Mouse (Mus musculus): ENCODE data around the gene Card9. TPM values are rescaled to one million over a fixed set of nuclear protein-coding genes. Genes with fewer than 3 reads are reported as not detected.

The Card9 gene
- polyA plus RNA-seq, 1 experiment from 2014 or later = 0.26 TPM

GRCm38 (mm10) chr2:26367911-26368310 lies 7.2 kb upstream of the Card9 start:
- ATAC-seq = no peak
- no peaks in the 10 kb centered on the region for H3K4me1 ChIP-seq (replicated peaks; ENCODE audit: control insufficient read depth, insufficient read depth, low read length)
- no peaks in the 10 kb centered on the region for H3K9me3 ChIP-seq (ENCODE audit: control insufficient read depth)
- WGBS = 92% methylated on average over 6 of the region's 6 CpGs
- H3K27me3 ChIP-seq (replicated peaks; ENCODE audit: control insufficient read depth, insufficient read depth, low read length) = no peaks in the 10 kb centered on the region
- H3K4me3 ChIP-seq (ENCODE audit: low read depth, low read length) = no peak overlapping the region
- no peak for TF ChIP-seq CTCF (IDR thresholded peaks at IDR 0.05; ENCODE audit: low read depth)
- peaks cover 68% of the 10 kb centered on the region for H3K36me3 ChIP-seq (ENCODE audit: control insufficient read depth, insufficient read depth)
- H3K9ac ChIP-seq (ENCODE audit: low read depth, low read length) = no peak overlapping the region
- no peak overlapping the region for H3K27ac ChIP-seq (ENCODE audit: low read depth, low read length)
- no peak overlapping the region for H3K4me2 ChIP-seq (replicated peaks; ENCODE audit: low read depth)

- no peaks in the 10 kb centered on the region for H3K4me1 ChIP-seq (replicated peaks; ENCODE audit: control insufficient read depth, insufficient read depth, low read length)
- H3K27ac ChIP-seq (ENCODE audit: low read depth, low read length) = no peak overlapping the region
- no peaks in the 10 kb centered on the region for H3K9me3 ChIP-seq (ENCODE audit: control insufficient read depth)
- TF ChIP-seq CTCF (IDR thresholded peaks at IDR 0.05; ENCODE audit: low read depth) = no peak
- H3K4me2 ChIP-seq (replicated peaks; ENCODE audit: low read depth) = no peak overlapping the region
- H3K27me3 ChIP-seq (replicated peaks; ENCODE audit: control insufficient read depth, insufficient read depth, low read length) = no peaks in the 10 kb centered on the region
- WGBS = 76% methylated on average over 10 of the region's 10 CpGs
- ATAC-seq = no peak
- no peak overlapping the region; the same call in 1 of the 2 replicates for H3K9ac ChIP-seq (ENCODE audit: low read depth, low read length)
- no peak overlapping the region for H3K4me3 ChIP-seq (ENCODE audit: low read depth, low read length)
- H3K36me3 ChIP-seq (ENCODE audit: control insufficient read depth, insufficient read depth) = peaks cover 43% of the 10 kb centered on the region
Measured at GRCm38 (mm10) chr2:26364738-26365465, 4.2 kb upstream of the Card9 start.

GRCm38 (mm10) chr2:26363481-26363880 lies 2.8 kb upstream of the Card9 start:
- peaks cover 30% of the 10 kb centered on the region for H3K36me3 ChIP-seq (ENCODE audit: control insufficient read depth, insufficient read depth)
- no peaks in the 10 kb centered on the region for H3K4me1 ChIP-seq (replicated peaks; ENCODE audit: control insufficient read depth, insufficient read depth, low read length)
- no peak overlapping the region for H3K9ac ChIP-seq (ENCODE audit: low read depth, low read length)
- 46% methylated on average over 5 of the region's 5 CpGs for WGBS
- no peak for ATAC-seq
- H3K4me3 ChIP-seq (ENCODE audit: low read depth, low read length) = no peak overlapping the region
- no peak overlapping the region for H3K27ac ChIP-seq (ENCODE audit: low read depth, low read length)
- no peaks in the 10 kb centered on the region for H3K9me3 ChIP-seq (ENCODE audit: control insufficient read depth)
- H3K27me3 ChIP-seq (replicated peaks; ENCODE audit: control insufficient read depth, insufficient read depth, low read length) = no peaks in the 10 kb centered on the region
- H3K4me2 ChIP-seq (replicated peaks; ENCODE audit: low read depth) = no peak overlapping the region
- TF ChIP-seq CTCF (IDR thresholded peaks at IDR 0.05; ENCODE audit: low read depth) = no peak

- Histone ChIP-seq H3K4me2 (replicated peaks; ENCODE audit: low read depth) (no peak overlapping the region), H3K36me3 (ENCODE audit: control insufficient read depth, insufficient read depth) (peaks cover 25% of the 10 kb centered on the region), H3K9me3 (ENCODE audit: control insufficient read depth) (no peaks in the 10 kb centered on the region), H3K4me1 (replicated peaks; ENCODE audit: control insufficient read depth, insufficient read depth, low read length) (no peaks in the 10 kb centered on the region), H3K27ac (ENCODE audit: low read depth, low read length) (no peak overlapping the region), H3K9ac (ENCODE audit: low read depth, low read length) (no peak overlapping the region), H3K27me3 (replicated peaks; ENCODE audit: control insufficient read depth, insufficient read depth, low read length) (no peaks in the 10 kb centered on the region), H3K4me3 (ENCODE audit: low read depth, low read length) (no peak overlapping the region)
- TF ChIP-seq CTCF (IDR thresholded peaks at IDR 0.05; ENCODE audit: low read depth) = no peak
- no peak for ATAC-seq
- 90% methylated on average over 5 of the region's 5 CpGs for WGBS
Measured at GRCm38 (mm10) chr2:26362991-26363390, 2.3 kb upstream of the Card9 start.

GRCm38 (mm10) chr2:26359983-26360382 lies 735 bp downstream of the Card9 start:
- no peak for ATAC-seq
- Histone ChIP-seq H3K4me1 (replicated peaks; ENCODE audit: control insufficient read depth, insufficient read depth, low read length) (no peaks in the 10 kb centered on the region), H3K27ac (ENCODE audit: low read depth, low read length) (no peak overlapping the region), H3K27me3 (replicated peaks; ENCODE audit: control insufficient read depth, insufficient read depth, low read length) (no peaks in the 10 kb centered on the region), H3K4me3 (ENCODE audit: low read depth, low read length) (no peak overlapping the region), H3K36me3 (ENCODE audit: control insufficient read depth, insufficient read depth) (no peaks in the 10 kb centered on the region; the same call in 1 of the 2 replicates), H3K9me3 (ENCODE audit: control insufficient read depth) (no peaks in the 10 kb centered on the region), H3K9ac (ENCODE audit: low read depth, low read length) (no peak overlapping the region), H3K4me2 (replicated peaks; ENCODE audit: low read depth) (no peak overlapping the region)
- no peak for TF ChIP-seq CTCF (IDR thresholded peaks at IDR 0.05; ENCODE audit: low read depth)
- 74% methylated on average over 6 of the region's 6 CpGs for WGBS

GRCm38 (mm10) chr2:26358667-26359320 lies 1.9 kb downstream of the Card9 start:
- ATAC-seq = no peak; the same call in 1 of the 2 replicates
- Histone ChIP-seq H3K36me3 (ENCODE audit: control insufficient read depth, insufficient read depth) (no peaks in the 10 kb centered on the region; the same call in 1 of the 2 replicates), H3K27ac (ENCODE audit: low read depth, low read length) (no peak overlapping the region), H3K4me1 (replicated peaks; ENCODE audit: control insufficient read depth, insufficient read depth, low read length) (no peaks in the 10 kb centered on the region), H3K9ac (ENCODE audit: low read depth, low read length) (no peak overlapping the region), H3K9me3 (ENCODE audit: control insufficient read depth) (no peaks in the 10 kb centered on the region), H3K4me3 (ENCODE audit: low read depth, low read length) (no peak overlapping the region), H3K4me2 (replicated peaks; ENCODE audit: low read depth) (no peak overlapping the region), H3K27me3 (replicated peaks; ENCODE audit: control insufficient read depth, insufficient read depth, low read length) (no peaks in the 10 kb centered on the region)
- no peak for TF ChIP-seq CTCF (IDR thresholded peaks at IDR 0.05; ENCODE audit: low read depth)
- 84% methylated on average over 13 of the region's 13 CpGs for WGBS

Measured in intestine, postnatal 0 days (tissue).